19 mouse cellular contexts compared by ENCODE assay signal in the genomic region with DNA sequence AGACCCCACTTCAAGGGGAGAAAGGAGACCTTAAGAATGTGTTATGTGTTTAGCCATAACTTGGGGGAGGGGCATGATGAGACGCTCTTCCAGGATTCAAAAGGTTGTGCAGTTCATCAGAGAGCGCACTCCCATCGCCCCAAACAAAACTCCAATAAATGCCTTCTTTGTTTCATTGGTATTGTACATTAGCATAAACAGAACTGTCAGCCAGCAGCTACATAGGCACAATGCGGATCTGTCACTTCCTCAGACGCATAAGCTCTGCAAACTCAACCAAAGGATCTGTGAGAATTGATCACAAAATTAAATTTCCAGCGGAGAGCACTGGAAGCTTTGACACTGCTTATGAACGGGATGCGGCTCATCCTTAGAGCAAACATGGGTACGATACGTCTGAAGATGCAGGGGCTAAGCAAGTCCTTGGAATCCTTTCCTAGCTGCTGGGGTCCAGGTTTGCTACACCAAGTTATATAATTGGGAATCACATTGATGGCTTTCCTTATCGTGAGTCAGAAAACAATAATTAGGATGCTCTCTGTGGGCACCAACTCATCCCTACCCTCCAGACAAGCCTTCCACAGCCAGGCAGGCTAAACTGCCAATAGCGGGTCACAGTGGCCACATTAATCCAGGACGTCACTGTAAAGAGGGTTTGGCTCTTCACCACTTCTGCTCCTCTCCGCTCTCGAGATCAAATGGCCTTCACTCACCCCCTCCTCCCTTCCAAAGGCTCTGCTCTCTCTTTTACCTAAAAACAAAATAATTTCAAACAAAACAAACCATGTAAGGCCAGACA. TPM values are rescaled to one million over a fixed set of nuclear protein-coding genes. Genes with fewer than 3 reads are reported as not detected.
DNase-seq lines count a peak whose midpoint lies in the region; ATAC-seq and TF ChIP-seq lines count a peak whose summit lies in the region.
"Had no signal": no experiment of that assay in that cellular context is flagged by ENCODE, and none has a peak within 500 bp of the region (broad histone marks: within the 10 kb centered on the region; RNA-seq: fewer than 3 reads in every experiment).

No protein-coding gene starts in this region.

- no peak for TF ChIP-seq EP300 in lung, postnatal 0 days (IDR thresholded peaks at IDR 0.05)

- H3K27me3 ChIP-seq in hindbrain, embryonic 13.5 days = no peaks in the 10 kb centered on the region
- no peaks in the 10 kb centered on the region for H3K27me3 ChIP-seq in hindbrain, embryonic 14.5 days (ENCODE audit: control insufficient read depth, insufficient read depth, low read length)
- H3K27me3 ChIP-seq in forebrain, embryonic 14.5 days (replicated peaks; ENCODE audit: control insufficient read depth, insufficient read depth, low read length) = no peaks in the 10 kb centered on the region
- peaks cover 23% of the 10 kb centered on the region; the same call in 1 of the 2 replicates for H3K27me3 ChIP-seq in midbrain, embryonic 13.5 days
- no peaks in the 10 kb centered on the region for H3K27me3 ChIP-seq in lung, postnatal 0 days (replicated peaks; ENCODE audit: insufficient read depth, low read length)
- H3K27me3 ChIP-seq: heart, embryonic 15.5 days; liver, embryonic 15.5 days had no signal

- no peak overlapping the region for H3K9ac ChIP-seq in hindbrain, embryonic 13.5 days
- H3K9ac ChIP-seq in hindbrain, embryonic 14.5 days = no peak overlapping the region
- H3K9ac ChIP-seq in forebrain, embryonic 14.5 days (ENCODE audit: low read length) = no peak overlapping the region
- no peak overlapping the region for H3K9ac ChIP-seq in midbrain, embryonic 13.5 days (replicated peaks)
- no peak overlapping the region for H3K9ac ChIP-seq in lung, postnatal 0 days (replicated peaks; ENCODE audit: low read depth)
- H3K9ac ChIP-seq: heart, embryonic 15.5 days; liver, embryonic 15.5 days had no signal

- no peak for DNase-seq in hindbrain, embryonic 14.5 days (ENCODE audit: low spot score)
- peak; percentile 15 for DNase-seq in brain, adult 2 months (ENCODE audit: low read depth, low spot score)
- DNase-seq in forebrain, embryonic 14.5 days (ENCODE audit: low spot score) = no peak
- no peak for DNase-seq in natural killer cell, adult 2 months (ENCODE audit: low spot score in 2 of 2)
- no peak for DNase-seq in lung, postnatal 0 days (ENCODE audit: low spot score)
- DNase-seq: adrenal gland, postnatal 14 days; cerebellum, adult 9-10 months; gastrocnemius, postnatal 36 days; heart, postnatal 36 days; kidney, adult 8-10 months; kidney, postnatal 10 days; liver had no signal

- H3K9me3 ChIP-seq in hindbrain, embryonic 13.5 days = no peaks in the 10 kb centered on the region
- no peaks in the 10 kb centered on the region for H3K9me3 ChIP-seq in hindbrain, embryonic 14.5 days (ENCODE audit: control insufficient read depth, low read length)
- H3K9me3 ChIP-seq in forebrain, embryonic 14.5 days (replicated peaks; ENCODE audit: control insufficient read depth, low read length) = no peaks in the 10 kb centered on the region
- no peaks in the 10 kb centered on the region for H3K9me3 ChIP-seq in midbrain, embryonic 13.5 days
- no peaks in the 10 kb centered on the region for H3K9me3 ChIP-seq in lung, postnatal 0 days (ENCODE audit: low read length)
- H3K9me3 ChIP-seq: heart, embryonic 15.5 days; limb, embryonic 10.5 days; liver, embryonic 15.5 days had no signal

- H3K4me2 ChIP-seq in hindbrain, embryonic 13.5 days = no peak overlapping the region
- no peak overlapping the region for H3K4me2 ChIP-seq in hindbrain, embryonic 14.5 days (replicated peaks)
- H3K4me2 ChIP-seq in forebrain, embryonic 14.5 days (ENCODE audit: low read length) = no peak overlapping the region
- no peak overlapping the region for H3K4me2 ChIP-seq in midbrain, embryonic 13.5 days (replicated peaks)
- H3K4me2 ChIP-seq in lung, postnatal 0 days (replicated peaks; ENCODE audit: low read depth, low read length) = no peak overlapping the region
- H3K4me2 ChIP-seq: heart, embryonic 15.5 days; liver, embryonic 15.5 days had no signal

- no peak for TF ChIP-seq CTCF in lung, postnatal 0 days (IDR thresholded peaks at IDR 0.05)

- H3K4me3 ChIP-seq in hindbrain, embryonic 13.5 days = no peak overlapping the region
- no peak overlapping the region for H3K4me3 ChIP-seq in hindbrain, embryonic 14.5 days (replicated peaks; ENCODE audit: low read length)
- no peak overlapping the region for H3K4me3 ChIP-seq in forebrain, embryonic 14.5 days (ENCODE audit: low read depth, low read length)
- H3K4me3 ChIP-seq in midbrain, embryonic 13.5 days (replicated peaks) = no peak overlapping the region
- no peak overlapping the region for H3K4me3 ChIP-seq in lung, postnatal 0 days (ENCODE audit: low read depth, low read length)
- H3K4me3 ChIP-seq: heart, embryonic 15.5 days; limb, embryonic 10.5 days; liver, embryonic 15.5 days had no signal

- no peaks in the 10 kb centered on the region for H3K36me3 ChIP-seq in hindbrain, embryonic 13.5 days
- no peaks in the 10 kb centered on the region for H3K36me3 ChIP-seq in hindbrain, embryonic 14.5 days (replicated peaks; ENCODE audit: control insufficient read depth, insufficient read depth)
- no peaks in the 10 kb centered on the region for H3K36me3 ChIP-seq in forebrain, embryonic 14.5 days (ENCODE audit: control insufficient read depth, insufficient read depth, low read length)
- no peaks in the 10 kb centered on the region for H3K36me3 ChIP-seq in midbrain, embryonic 13.5 days
- H3K36me3 ChIP-seq in lung, postnatal 0 days (ENCODE audit: insufficient read depth, low read length) = no peaks in the 10 kb centered on the region
- H3K36me3 ChIP-seq: heart, embryonic 15.5 days; limb, embryonic 10.5 days; liver, embryonic 15.5 days had no signal

- ATAC-seq in hindbrain, embryonic 13.5 days (ENCODE audit: low FRiP score) = 0 out of 2 replicates have a peak, but pooled peaks have one; percentile 22
- ATAC-seq in hindbrain, embryonic 14.5 days (ENCODE audit: low FRiP score) = no peak
- ATAC-seq in forebrain, embryonic 14.5 days = no peak
- no peak; the same call in 1 of the 2 replicates for ATAC-seq in midbrain, embryonic 13.5 days
- ATAC-seq in lung, postnatal 0 days = no peak

- WGBS in hindbrain, embryonic 13.5 days = 69% methylated on average over 15 of the region's 15 CpGs
- 66% methylated on average over 15 of the region's 15 CpGs for WGBS in hindbrain, embryonic 14.5 days
- 59% methylated on average over 15 of the region's 15 CpGs for WGBS in forebrain, embryonic 14.5 days
- WGBS in midbrain, embryonic 13.5 days = 71% methylated on average over 15 of the region's 15 CpGs
- WGBS in lung, postnatal 0 days = 82% methylated on average over 15 of the region's 15 CpGs

- no peak overlapping the region for H3K27ac ChIP-seq in hindbrain, embryonic 13.5 days
- no peak overlapping the region for H3K27ac ChIP-seq in hindbrain, embryonic 14.5 days
- H3K27ac ChIP-seq in forebrain, embryonic 14.5 days (ENCODE audit: low read depth, low read length) = peak overlapping the region; percentile 2; the same call in 1 of the 2 replicates
- peak overlapping the region; percentile 56 for H3K27ac ChIP-seq in midbrain, embryonic 13.5 days
- H3K27ac ChIP-seq in lung, postnatal 0 days (ENCODE audit: low read length) = no peak overlapping the region
- H3K27ac ChIP-seq: heart, embryonic 15.5 days; limb, embryonic 10.5 days; liver, embryonic 15.5 days; macrophage; stomach, postnatal 0 days had no signal

- peaks cover 18% of the 10 kb centered on the region for H3K4me1 ChIP-seq in hindbrain, embryonic 13.5 days (replicated peaks)
- peaks cover 14% of the 10 kb centered on the region; the same call in 1 of the 2 replicates for H3K4me1 ChIP-seq in hindbrain, embryonic 14.5 days (replicated peaks; ENCODE audit: control insufficient read depth, insufficient read depth, low read length)
- peaks cover 28% of the 10 kb centered on the region for H3K4me1 ChIP-seq in forebrain, embryonic 14.5 days (ENCODE audit: control insufficient read depth, insufficient read depth, low read length)
- H3K4me1 ChIP-seq in midbrain, embryonic 13.5 days (replicated peaks) = peaks cover 32% of the 10 kb centered on the region
- peaks cover 7% of the 10 kb centered on the region; the same call in 1 of the 2 replicates for H3K4me1 ChIP-seq in lung, postnatal 0 days (ENCODE audit: insufficient read depth, low read depth, low read length)

RNA-seq across cellular contexts. Expression of a gene that starts 40.3 kb away (rescaled TPM):
- 38.4 and 40.9 TPM in 2 replicates for polyA plus RNA-seq in hindbrain, embryonic 13.5 days (2015; fragmentation: Nextera tagmentation; extraction: Ambion mirVana)
- polyA plus RNA-seq in hindbrain, embryonic 14.5 days (2014; fragmentation: Nextera tagmentation; extraction: Ambion mirVana) = 37.9 and 39.9 TPM in 2 replicates
- 41.7 and 50.4 TPM in 2 replicates for polyA plus RNA-seq in forebrain, embryonic 14.5 days (2014; fragmentation: Nextera tagmentation; extraction: Ambion mirVana)
- 36.0 and 40.0 TPM in 2 replicates for polyA plus RNA-seq in midbrain, embryonic 13.5 days (2015; fragmentation: Nextera tagmentation; extraction: Ambion mirVana)
- polyA plus RNA-seq in lung, postnatal 0 days (2015; fragmentation: Nextera tagmentation; extraction: Ambion mirVana) = 54.3 and 63.5 TPM in 2 replicates

RNA-seq across cellular contexts. Expression of a gene that starts 55.5 kb away (rescaled TPM):
- 73.2 and 74.1 TPM in 2 replicates for polyA plus RNA-seq in hindbrain, embryonic 13.5 days (2015; fragmentation: Nextera tagmentation; extraction: Ambion mirVana)
- 79.7 and 86.5 TPM in 2 replicates for polyA plus RNA-seq in hindbrain, embryonic 14.5 days (2014; fragmentation: Nextera tagmentation; extraction: Ambion mirVana)
- 76.4 and 83.3 TPM in 2 replicates for polyA plus RNA-seq in forebrain, embryonic 14.5 days (2014; fragmentation: Nextera tagmentation; extraction: Ambion mirVana)
- 70.0 and 73.0 TPM in 2 replicates for polyA plus RNA-seq in midbrain, embryonic 13.5 days (2015; fragmentation: Nextera tagmentation; extraction: Ambion mirVana)
- 40.2 and 47.6 TPM in 2 replicates for polyA plus RNA-seq in lung, postnatal 0 days (2015; fragmentation: Nextera tagmentation; extraction: Ambion mirVana)

Comparison
In these comparisons a context has a peak if more than half of its experiments do, and no peak if none do; other contexts are left out.
1. H3K27ac ChIP-seq: peak in forebrain, embryonic 14.5 days (single experiment) and midbrain, embryonic 13.5 days (single experiment); none in hindbrain, embryonic 13.5 days (single experiment), hindbrain, embryonic 14.5 days (single experiment) and lung, postnatal 0 days (single experiment).